Mouse (Mus musculus) myocyte (in vitro differentiated cells): ENCODE data around the gene Pkdcc.

Experiments
- E2F4 ChIP-seq: IDR thresholded peaks from one replicate; pipeline ENCODE4 v1.6.1; 2011; ENCODE audit warnings: mild to moderate bottlenecking, control low read depth, moderate library complexity; ENCODE audit not compliant: insufficient read depth
- MYOD1 ChIP-seq, 3 experiments: IDR thresholded peaks; one replicate each; pipeline ENCODE4 v1.6.1; 2011; ENCODE audit warnings: control low read depth in 2 of 3, low read depth in 2 of 3, mild to moderate bottlenecking in 2 of 3, moderate library complexity in 1 of 3; ENCODE audit not compliant: insufficient read length in 2 of 3, control insufficient read depth in 1 of 3
- POLR2A ChIP-seq: IDR thresholded peaks from one replicate; pipeline ENCODE4 v1.6.1; 2011; ENCODE audit warnings: low read depth, mild to moderate bottlenecking, control low read depth, moderate library complexity; ENCODE audit not compliant: insufficient read length
- POLR2AphosphoS2 ChIP-seq: IDR thresholded peaks from one replicate; pipeline ENCODE4 v1.6.1; 2011; ENCODE audit warnings: low read depth, control low read depth; ENCODE audit not compliant: insufficient read length
- TCF12 ChIP-seq: IDR thresholded peaks from one replicate; pipeline ENCODE4 v1.6.1; 2011; ENCODE audit warnings: mild to moderate bottlenecking, control low read depth; ENCODE audit not compliant: poor library complexity, insufficient read depth, severe bottlenecking

DNA sequence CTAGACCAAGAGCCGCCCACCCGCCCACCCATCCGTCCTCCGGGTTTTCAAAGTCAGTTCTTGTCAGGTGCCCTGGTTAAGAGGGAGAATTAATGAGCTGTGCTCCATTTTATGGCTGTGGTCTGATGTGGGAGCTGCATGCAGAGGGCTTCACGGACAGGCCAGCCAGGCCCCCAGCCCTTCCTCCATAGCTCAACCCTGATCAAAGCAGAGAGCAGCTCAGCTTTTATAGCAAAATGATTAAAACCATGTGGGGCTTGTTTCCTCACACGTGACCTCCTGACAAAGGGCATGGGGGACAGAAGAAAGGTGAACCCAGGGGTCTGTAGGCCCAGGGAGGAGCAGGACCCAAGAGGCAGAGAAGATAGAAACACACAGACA, 36.0 kb upstream of the Pkdcc start:
- TF ChIP-seq POLR2A: no peak
- TF ChIP-seq TCF12: no peak
- no peak for TF ChIP-seq MYOD1 (IDR thresholded peaks at IDR 0.05; ENCODE audit: control insufficient read depth in 1 of 3, insufficient read length in 2 of 3, low read depth in 2 of 3)
- no peak for TF ChIP-seq POLR2AphosphoS2
- TF ChIP-seq E2F4: no peak
